Mouse (Mus musculus): ENCODE results near the gene Hsd17b10. TPM values are rescaled to one million over a fixed set of nuclear protein-coding genes. Genes with fewer than 3 reads are reported as not detected.

Hsd17b10 gene
- polyA plus RNA-seq, 1 experiment: 151 TPM

GRCm38 (mm10) chrX:152007863-152008262 lies 6.2 kb downstream of the Hsd17b10 start:
- no peak overlapping the region for H3ac ChIP-seq (ENCODE audit: control insufficient read depth, insufficient read length)
- H3K4me3 ChIP-seq: no peak overlapping the region
- H3K4me2 ChIP-seq (ENCODE audit: low read depth): no peak overlapping the region
- H3K27me3 ChIP-seq (ENCODE audit: control insufficient read depth, insufficient read depth, insufficient read length): no peaks in the 10 kb centered on the region
- no peaks in the 10 kb centered on the region for H3K79me2 ChIP-seq (ENCODE audit: control insufficient read depth, insufficient read depth)
- no peaks in the 10 kb centered on the region for H3K36me3 ChIP-seq (ENCODE audit: control insufficient read depth, insufficient read depth)
- no peak for TF ChIP-seq MYOD1 (IDR thresholded peaks at IDR 0.05; ENCODE audit: control insufficient read depth in 1 of 3, insufficient read length in 2 of 3, low read depth in 2 of 3)
- no peak for TF ChIP-seq USF1 (IDR thresholded peaks at IDR 0.05; ENCODE audit: low read depth)
- TF ChIP-seq POLR2A (IDR thresholded peaks at IDR 0.05; ENCODE audit: insufficient read length, low read depth): no peak
- TF ChIP-seq MAX (IDR thresholded peaks at IDR 0.05; ENCODE audit: low read depth): no peak
- no peak for TF ChIP-seq REST (IDR thresholded peaks at IDR 0.05; ENCODE audit: insufficient read depth, insufficient read length)
- TF ChIP-seq MYOG (IDR thresholded peaks at IDR 0.05; ENCODE audit: control insufficient read depth in 1 of 3, insufficient read depth in 1 of 3, insufficient read length in 2 of 3, low read depth in 2 of 3): no peak
- no peak for TF ChIP-seq SRF (IDR thresholded peaks at IDR 0.05; ENCODE audit: control insufficient read depth, insufficient read length, low read depth)
- no peak for TF ChIP-seq TCF12 (IDR thresholded peaks at IDR 0.05; ENCODE audit: insufficient read depth, poor library complexity, severe bottlenecking)

- Histone ChIP-seq H3K4me2 (ENCODE audit: low read depth) (peak overlapping the region; percentile 69), H3K36me3 (ENCODE audit: control insufficient read depth, insufficient read depth) (no peaks in the 10 kb centered on the region), H3K79me2 (ENCODE audit: control insufficient read depth, insufficient read depth) (peaks cover 39% of the 10 kb centered on the region), H3ac (ENCODE audit: control insufficient read depth, insufficient read length) (peak overlapping the region; percentile 66), H3K4me3 (peak overlapping the region; percentile 73), H3K27me3 (ENCODE audit: control insufficient read depth, insufficient read depth, insufficient read length) (no peaks in the 10 kb centered on the region)
- no peak for TF ChIP-seq USF1 (IDR thresholded peaks at IDR 0.05; ENCODE audit: low read depth)
- TF ChIP-seq POLR2A (IDR thresholded peaks at IDR 0.05; ENCODE audit: insufficient read length, low read depth): no peak
- no peak for TF ChIP-seq MYOD1 (IDR thresholded peaks at IDR 0.05; ENCODE audit: control insufficient read depth in 1 of 3, insufficient read length in 2 of 3, low read depth in 2 of 3)
- TF ChIP-seq CEBPB (IDR thresholded peaks at IDR 0.05; ENCODE audit: insufficient read depth, poor library complexity, severe bottlenecking): no peak
- no peak for TF ChIP-seq MAX (IDR thresholded peaks at IDR 0.05; ENCODE audit: low read depth)
- no peak for TF ChIP-seq TCF12 (IDR thresholded peaks at IDR 0.05; ENCODE audit: insufficient read depth, poor library complexity, severe bottlenecking)
- no peak for TF ChIP-seq POLR2AphosphoS2 (IDR thresholded peaks at IDR 0.05; ENCODE audit: insufficient read length, low read depth)
- TF ChIP-seq REST (IDR thresholded peaks at IDR 0.05; ENCODE audit: insufficient read depth, insufficient read length): no peak
- no peak for TF ChIP-seq E2F4 (IDR thresholded peaks at IDR 0.05; ENCODE audit: insufficient read depth)
- TF ChIP-seq MYOG (IDR thresholded peaks at IDR 0.05; ENCODE audit: control insufficient read depth in 1 of 3, insufficient read depth in 1 of 3, insufficient read length in 2 of 3, low read depth in 2 of 3): no peak
These were observed 14.1 kb downstream of the Hsd17b10 start for GRCm38 (mm10) chrX:152015752-152016150.

GRCm38 (mm10) chrX:152016151-152017145 lies 14.8 kb downstream of the Hsd17b10 start, which contains the start of the genes Ribc1 and Smc1a:
Gene Ribc1, minus strand, starts transcription at chrX:152016295.
Gene Smc1a, plus strand, starts transcription at chrX:152016428.
- H3K4me2 ChIP-seq (ENCODE audit: low read depth): peak within 1 kb of the TSS; percentile 80
- H3K79me2 ChIP-seq (ENCODE audit: control insufficient read depth, insufficient read depth): peaks cover 46% of the 10 kb centered on the region
- H3ac ChIP-seq (ENCODE audit: control insufficient read depth, insufficient read length): peak within 1 kb of the TSS; percentile 66
- H3K27me3 ChIP-seq (ENCODE audit: control insufficient read depth, insufficient read depth, insufficient read length): no peaks in the 10 kb centered on the region
- TF ChIP-seq USF1 (IDR thresholded peaks at IDR 0.05; ENCODE audit: low read depth): no peak
- TF ChIP-seq MAX (IDR thresholded peaks at IDR 0.05; ENCODE audit: low read depth): no peak
- TF ChIP-seq POLR2AphosphoS2 (IDR thresholded peaks at IDR 0.05; ENCODE audit: insufficient read length, low read depth): peak; percentile 63
- peak; percentile 57 for TF ChIP-seq POLR2A (IDR thresholded peaks at IDR 0.05; ENCODE audit: insufficient read length, low read depth)
- peak; percentile 75 for TF ChIP-seq E2F4 (IDR thresholded peaks at IDR 0.05; ENCODE audit: insufficient read depth)
- peak; percentile 98 for TF ChIP-seq SRF (IDR thresholded peaks at IDR 0.05; ENCODE audit: control insufficient read depth, insufficient read length, low read depth)
- no peaks in the 10 kb centered on the region for H3K36me3 ChIP-seq (ENCODE audit: control insufficient read depth, insufficient read depth)
- peak within 1 kb of the TSS; percentile 73 for H3K4me3 ChIP-seq

GRCm38 (mm10) chrX:152017186-152017585 lies 15.5 kb downstream of the Hsd17b10 start:
- TF ChIP-seq SRF (IDR thresholded peaks at IDR 0.05; ENCODE audit: control insufficient read depth, insufficient read length, low read depth) (no peak), CEBPB (IDR thresholded peaks at IDR 0.05; ENCODE audit: insufficient read depth, poor library complexity, severe bottlenecking) (no peak), TCF12 (IDR thresholded peaks at IDR 0.05; ENCODE audit: insufficient read depth, poor library complexity, severe bottlenecking) (no peak), MYOG (IDR thresholded peaks at IDR 0.05; ENCODE audit: control insufficient read depth in 1 of 3, insufficient read depth in 1 of 3, insufficient read length in 2 of 3, low read depth in 2 of 3) (no peak), MYOD1 (IDR thresholded peaks at IDR 0.05; ENCODE audit: control insufficient read depth in 1 of 3, insufficient read length in 2 of 3, low read depth in 2 of 3) (no peak), POLR2A (IDR thresholded peaks at IDR 0.05; ENCODE audit: insufficient read length, low read depth) (no peak), POLR2AphosphoS2 (IDR thresholded peaks at IDR 0.05; ENCODE audit: insufficient read length, low read depth) (no peak), TCF3 (IDR thresholded peaks at IDR 0.05; ENCODE audit: insufficient read length, low read depth) (no peak), USF1 (IDR thresholded peaks at IDR 0.05; ENCODE audit: low read depth) (no peak), MAX (IDR thresholded peaks at IDR 0.05; ENCODE audit: low read depth) (no peak), REST (IDR thresholded peaks at IDR 0.05; ENCODE audit: insufficient read depth, insufficient read length) (no peak), E2F4 (IDR thresholded peaks at IDR 0.05; ENCODE audit: insufficient read depth) (no peak)
- Histone ChIP-seq H3K79me2 (ENCODE audit: control insufficient read depth, insufficient read depth) (peaks cover 50% of the 10 kb centered on the region), H3ac (ENCODE audit: control insufficient read depth, insufficient read length) (peak overlapping the region; percentile 66), H3K4me3 (peak overlapping the region; percentile 73), H3K27me3 (ENCODE audit: control insufficient read depth, insufficient read depth, insufficient read length) (no peaks in the 10 kb centered on the region), H3K36me3 (ENCODE audit: control insufficient read depth, insufficient read depth) (no peaks in the 10 kb centered on the region), H3K4me2 (ENCODE audit: low read depth) (peak overlapping the region; percentile 80)
